Mouse (Mus musculus): ENCODE measurements at regions not wholly inside any gene's neighbourhood (a gene's known extent, or its start where the extent isn't known, plus 50 kb on each side); places are given as distances from the start of the nearest gene placed in this dataset.

- DNase-seq (ENCODE audit: low spot score) (no peak), ATAC-seq (ENCODE audit: insufficient read depth, low read depth) (no peak)
- H3K27ac ChIP-seq (ENCODE audit: low read depth) = no peak overlapping the region; the same call in 1 of the 2 replicates
- no peak overlapping the region for H3K9ac ChIP-seq (replicated peaks; ENCODE audit: low read depth, low read length)
- no peaks in the 10 kb centered on the region for H3K36me3 ChIP-seq (replicated peaks; ENCODE audit: control insufficient read depth, insufficient read depth, low read length)
- H3K4me1 ChIP-seq (ENCODE audit: control insufficient read depth, insufficient read depth) = no peaks in the 10 kb centered on the region
- no peaks in the 10 kb centered on the region for H3K27me3 ChIP-seq (ENCODE audit: control insufficient read depth, insufficient read depth, low read length)
- H3K9me3 ChIP-seq (replicated peaks; ENCODE audit: control insufficient read depth, low read length) = no peaks in the 10 kb centered on the region
- TF ChIP-seq CTCF (IDR thresholded peaks at IDR 0.05; ENCODE audit: low read depth) (no peak), EP300 (IDR thresholded peaks at IDR 0.05; ENCODE audit: low read depth) (no peak)
- H3K4me2 ChIP-seq (ENCODE audit: low read depth, low read length) = no peak overlapping the region
- WGBS = 74% methylated on average over 3 of the region's 3 CpGs
- H3K4me3 ChIP-seq (ENCODE audit: low read depth, low read length) = no peak overlapping the region
These were observed 111.3 kb upstream of the Adra1d start for GRCm38 (mm10) chr2:131673351-131673750.

- Histone ChIP-seq H3K4me2 (ENCODE audit: low read depth, low read length) (no peak overlapping the region), H3K4me1 (ENCODE audit: control insufficient read depth, insufficient read depth) (no peaks in the 10 kb centered on the region), H3K4me3 (ENCODE audit: low read depth, low read length) (no peak overlapping the region), H3K9ac (replicated peaks; ENCODE audit: low read depth, low read length) (no peak overlapping the region), H3K27me3 (ENCODE audit: control insufficient read depth, insufficient read depth, low read length) (no peaks in the 10 kb centered on the region), H3K9me3 (replicated peaks; ENCODE audit: control insufficient read depth, low read length) (no peaks in the 10 kb centered on the region), H3K36me3 (replicated peaks; ENCODE audit: control insufficient read depth, insufficient read depth, low read length) (no peaks in the 10 kb centered on the region), H3K27ac (ENCODE audit: low read depth) (no peak overlapping the region)
- no peak for TF ChIP-seq EP300 (IDR thresholded peaks at IDR 0.05; ENCODE audit: low read depth)
- TF ChIP-seq CTCF (IDR thresholded peaks at IDR 0.05; ENCODE audit: low read depth) = no peak
- ATAC-seq (ENCODE audit: insufficient read depth, low read depth) = no peak
- DNase-seq (ENCODE audit: low spot score) = no peak
- WGBS = 81% methylated on average over 1 of the region's 1 CpGs
These were observed 110.6 kb upstream of the Adra1d start for GRCm38 (mm10) chr2:131672646-131673045.

DNA sequence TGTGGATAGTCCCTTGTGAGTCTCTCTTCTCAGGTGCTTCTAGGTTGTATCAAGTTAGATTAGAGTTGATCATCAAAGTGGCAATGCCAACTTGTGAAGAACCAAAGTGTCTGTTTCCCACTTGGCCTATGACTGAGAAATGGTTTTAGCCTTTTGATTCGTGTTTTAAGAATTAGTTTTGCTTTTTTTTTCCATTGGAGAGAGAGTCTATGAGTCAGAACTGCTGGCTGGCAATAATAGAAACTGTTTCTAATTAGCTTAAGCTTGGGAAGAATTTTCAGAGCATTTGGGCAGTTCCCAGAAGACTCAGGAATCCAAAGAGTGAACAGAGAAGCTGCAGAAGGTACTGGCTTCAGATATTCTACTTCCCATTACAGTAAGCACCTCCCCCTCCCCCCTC is 110.1 kb upstream of the Adra1d start:
- WGBS = 56% methylated on average over 1 of the region's 1 CpGs
- DNase-seq (ENCODE audit: low spot score) = no peak
- no peak overlapping the region for H3K27ac ChIP-seq (ENCODE audit: low read depth)
- H3K36me3 ChIP-seq (replicated peaks; ENCODE audit: control insufficient read depth, insufficient read depth, low read length) = no peaks in the 10 kb centered on the region
- no peak for TF ChIP-seq CTCF (IDR thresholded peaks at IDR 0.05; ENCODE audit: low read depth)
- no peak for TF ChIP-seq EP300 (IDR thresholded peaks at IDR 0.05; ENCODE audit: low read depth)
- no peaks in the 10 kb centered on the region for H3K9me3 ChIP-seq (replicated peaks; ENCODE audit: control insufficient read depth, low read length)
- no peak overlapping the region for H3K9ac ChIP-seq (replicated peaks; ENCODE audit: low read depth, low read length)
- no peak overlapping the region for H3K4me2 ChIP-seq (ENCODE audit: low read depth, low read length)
- no peaks in the 10 kb centered on the region for H3K4me1 ChIP-seq (ENCODE audit: control insufficient read depth, insufficient read depth)
- no peak overlapping the region for H3K4me3 ChIP-seq (ENCODE audit: low read depth, low read length)
- ATAC-seq (ENCODE audit: insufficient read depth, low read depth) = no peak
- H3K27me3 ChIP-seq (ENCODE audit: control insufficient read depth, insufficient read depth, low read length) = no peaks in the 10 kb centered on the region

- H3K27me3 ChIP-seq (ENCODE audit: control insufficient read depth, insufficient read depth, low read length) = no peaks in the 10 kb centered on the region
- H3K4me1 ChIP-seq (ENCODE audit: control insufficient read depth, insufficient read depth) = no peaks in the 10 kb centered on the region
- H3K9ac ChIP-seq (replicated peaks; ENCODE audit: low read depth, low read length) = no peak overlapping the region
- H3K36me3 ChIP-seq (replicated peaks; ENCODE audit: control insufficient read depth, insufficient read depth, low read length) = no peaks in the 10 kb centered on the region
- no peak overlapping the region for H3K4me3 ChIP-seq (ENCODE audit: low read depth, low read length)
- DNase-seq (ENCODE audit: low spot score) = no peak
- no peaks in the 10 kb centered on the region for H3K9me3 ChIP-seq (replicated peaks; ENCODE audit: control insufficient read depth, low read length)
- TF ChIP-seq CTCF (IDR thresholded peaks at IDR 0.05; ENCODE audit: low read depth) (no peak), EP300 (IDR thresholded peaks at IDR 0.05; ENCODE audit: low read depth) (no peak)
- H3K4me2 ChIP-seq (ENCODE audit: low read depth, low read length) = no peak overlapping the region
- no peak for ATAC-seq (ENCODE audit: insufficient read depth, low read depth)
- H3K27ac ChIP-seq (ENCODE audit: low read depth) = no peak overlapping the region
These were observed 108.8 kb upstream of the Adra1d start for GRCm38 (mm10) chr2:131670876-131671275.

GRCm38 (mm10) chr2:131667874-131668273 is 105.8 kb upstream of the Adra1d start:
- no peak overlapping the region for H3K9ac ChIP-seq (replicated peaks; ENCODE audit: low read depth, low read length)
- H3K9me3 ChIP-seq (replicated peaks; ENCODE audit: control insufficient read depth, low read length) = no peaks in the 10 kb centered on the region
- WGBS = 84% methylated on average over 2 of the region's 2 CpGs
- ATAC-seq (ENCODE audit: insufficient read depth, low read depth) = no peak
- H3K36me3 ChIP-seq (replicated peaks; ENCODE audit: control insufficient read depth, insufficient read depth, low read length) = no peaks in the 10 kb centered on the region
- H3K4me3 ChIP-seq (ENCODE audit: low read depth, low read length) = no peak overlapping the region
- no peak overlapping the region for H3K4me2 ChIP-seq (ENCODE audit: low read depth, low read length)
- no peak for DNase-seq (ENCODE audit: low spot score)
- no peak overlapping the region for H3K27ac ChIP-seq (ENCODE audit: low read depth)
- no peak for TF ChIP-seq EP300 (IDR thresholded peaks at IDR 0.05; ENCODE audit: low read depth)
- no peak for TF ChIP-seq CTCF (IDR thresholded peaks at IDR 0.05; ENCODE audit: low read depth)
- no peaks in the 10 kb centered on the region for H3K27me3 ChIP-seq (ENCODE audit: control insufficient read depth, insufficient read depth, low read length)
- no peaks in the 10 kb centered on the region for H3K4me1 ChIP-seq (ENCODE audit: control insufficient read depth, insufficient read depth)

DNA sequence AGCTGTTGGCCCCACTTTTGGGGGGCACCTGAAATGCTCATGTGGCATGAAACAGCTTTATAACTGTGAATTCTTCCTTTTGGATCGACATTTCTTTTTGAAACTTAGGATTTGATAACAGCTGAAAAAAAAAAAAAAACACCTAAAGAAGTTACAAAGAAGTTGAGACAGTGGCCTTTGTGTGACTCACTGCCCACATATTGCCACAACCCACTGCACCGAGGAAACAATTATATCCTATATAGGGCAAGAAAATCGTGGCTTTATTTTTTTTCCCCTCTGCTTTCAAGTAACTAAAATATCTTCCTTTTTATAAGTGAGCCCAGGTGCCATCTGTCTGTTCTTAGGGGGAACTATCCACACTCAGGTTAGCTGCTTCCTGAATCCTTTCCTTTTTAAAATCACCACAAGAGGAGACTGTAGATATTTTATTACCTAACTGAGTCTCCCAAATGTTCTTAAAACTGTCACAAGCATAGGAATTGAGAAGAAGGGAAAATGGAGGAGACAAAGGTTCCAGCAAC is 104.8 kb upstream of the Adra1d start:
- WGBS = 54% methylated on average over 3 of the region's 3 CpGs

More for the DNA sequence above, 104.8 kb upstream of the Adra1d start:
- H3K27ac ChIP-seq (ENCODE audit: low read depth) = no peak overlapping the region
- no peaks in the 10 kb centered on the region for H3K27me3 ChIP-seq (ENCODE audit: control insufficient read depth, insufficient read depth, low read length)
- DNase-seq (ENCODE audit: low spot score) (no peak), ATAC-seq (ENCODE audit: insufficient read depth, low read depth) (no peak)
- TF ChIP-seq CTCF (IDR thresholded peaks at IDR 0.05; ENCODE audit: low read depth) = no peak
- TF ChIP-seq EP300 (IDR thresholded peaks at IDR 0.05; ENCODE audit: low read depth) = no peak
- H3K36me3 ChIP-seq (replicated peaks; ENCODE audit: control insufficient read depth, insufficient read depth, low read length) = no peaks in the 10 kb centered on the region
- no peak overlapping the region for H3K4me3 ChIP-seq (ENCODE audit: low read depth, low read length)
- H3K4me2 ChIP-seq (ENCODE audit: low read depth, low read length) = no peak overlapping the region
- no peaks in the 10 kb centered on the region for H3K4me1 ChIP-seq (ENCODE audit: control insufficient read depth, insufficient read depth)
- no peak overlapping the region for H3K9ac ChIP-seq (replicated peaks; ENCODE audit: low read depth, low read length)
- H3K9me3 ChIP-seq (replicated peaks; ENCODE audit: control insufficient read depth, low read length) = no peaks in the 10 kb centered on the region
